Mouse (Mus musculus): ENCODE results near the gene Apmap.

- no peak for TF ChIP-seq CTCF (IDR thresholded peaks at IDR 0.05; ENCODE audit: borderline replicate concordance, insufficient read depth, low read depth, low read length)
- TF ChIP-seq POLR2A (IDR thresholded peaks at IDR 0.05; ENCODE audit: borderline replicate concordance, insufficient read depth, low read length) = no peak
Measured at GRCm38 (mm10) chr2:150600263-150600662, 8.1 kb downstream of the Apmap start.

All from cerebellum, adult 2 months (tissue).